Mouse (Mus musculus) midbrain, postnatal 0 days (tissue): ENCODE data around the gene Ppara. TPM values are rescaled to one million over a fixed set of nuclear protein-coding genes. Genes with fewer than 3 reads are reported as not detected.
A peak's percentile ranks its signal among the peaks of the same experiment; 100 is the strongest.

Experiments used
- ATAC-seq: fragments of 200-750 bp; cut with Nextera tagmentation; 2 replicates; pipeline ENCODE4 v1.8.0; 2017; ENCODE audit warnings: moderate number of reproducible peaks, mild to moderate bottlenecking, moderate TSS enrichment, moderate library complexity; ENCODE audit not compliant: low FRiP score
- DNase-seq: peaks from one replicate; pipeline ENCODE4 v3.0.0-alpha.2; 2015; ENCODE audit warnings: low spot score
- H3K27ac ChIP-seq: fragments of 300-500 bp; sonication (generic); 2 replicates; pipeline ENCODE4 v1.5.1; 2014; ENCODE audit warnings: low read depth, mild to moderate bottlenecking, low read length, mixed read lengths
- H3K27me3 ChIP-seq: fragments of 300-500 bp; sonication (generic); 2 replicates; pipeline ENCODE4 v1.6.1; 2014; ENCODE audit warnings: low read length, control low read depth, mixed read lengths; ENCODE audit not compliant: insufficient read depth
- H3K36me3 ChIP-seq: fragments of 300-500 bp; sonication (generic); 2 replicates; pipeline ENCODE4 v1.6.1; 2014; ENCODE audit warnings: low read length, control low read depth, mixed read lengths; ENCODE audit not compliant: insufficient read depth
- H3K4me1 ChIP-seq: fragments of 300-500 bp; sonication (generic); 2 replicates; pipeline ENCODE4 v1.6.1; 2014; ENCODE audit warnings: mild to moderate bottlenecking, control low read depth, antibody characterized with exemption, low read length, mixed read lengths; ENCODE audit not compliant: insufficient read depth
- H3K4me2 ChIP-seq: fragments of 300-500 bp; sonication (generic); 2 replicates; pipeline ENCODE4 v1.6.1; 2014; ENCODE audit warnings: low read depth, mild to moderate bottlenecking, low read length, mixed read lengths; ENCODE audit not compliant: poor library complexity, severe bottlenecking
- H3K4me3 ChIP-seq: fragments of 300-500 bp; sonication (generic); 2 replicates; pipeline ENCODE4 v1.5.1; 2014; ENCODE audit warnings: low read depth, mild to moderate bottlenecking, low read length, moderate library complexity
- H3K9ac ChIP-seq: fragments of 300-500 bp; sonication (generic); replicated peaks from 2 replicates; pipeline ENCODE4 v1.6.1; 2014; ENCODE audit warnings: mild to moderate bottlenecking, low read length, moderate library complexity, mixed read lengths; ENCODE audit not compliant: poor library complexity, severe bottlenecking
- H3K9me3 ChIP-seq: fragments of 300-500 bp; sonication (generic); 2 replicates; pipeline ENCODE4 v1.6.1; 2016; ENCODE audit warnings: low read length, control low read depth
- CTCF ChIP-seq: IDR thresholded peaks from 2 replicates; pipeline ENCODE4 v1.5.1; 2016; ENCODE audit warnings: antibody characterized with exemption, mild to moderate bottlenecking
- WGBS: fragments of 180-500 bp; shearing (Covaris S2); extraction: QIAGEN DNeasy Blood & Tissue Kit; methylation state at CpG from one replicate; pipeline ENCODE4 v1.1.7; 2014; 5-methylcytosine and 5-hydroxymethylcytosine counted together
- polyA plus RNA-seq: library from polyadenylated mRNA; unstranded; fragments of >200 nt; fragmentation: Nextera tagmentation; extraction: Ambion mirVana; gene quantifications from 2 replicates; pipeline ENCODE4 v1.2.1, GENCODE M21; 2015
- total RNA-seq: library from RNA; depleted of rRNA; stranded (reverse); fragments of >200 nt; gene quantifications from 2 replicates; pipeline ENCODE4 v1.2.3, GENCODE M21; 2014

Gene Ppara
- total and polyA plus RNA-seq, 2 experiments from 2014 or later = 0.86 to 1.6 TPM

- Histone ChIP-seq H3K9me3 (no peaks in the 10 kb centered on the region), H3K9ac (no peak overlapping the region), H3K36me3 (no peaks in the 10 kb centered on the region), H3K27me3 (peaks cover 53% of the 10 kb centered on the region), H3K27ac (no peak overlapping the region), H3K4me2 (no peak overlapping the region), H3K4me1 (0 out of 2 replicates have a peak, but pooled peaks cover 4% of the 10 kb centered on the region), H3K4me3 (no peak overlapping the region)
- WGBS = 75% methylated on average over 5 of the region's 5 CpGs
- no peak for ATAC-seq
- DNase-seq = no peak
- TF ChIP-seq CTCF = no peak
Measured at GRCm38 (mm10) chr15:85732604-85732968, 2.2 kb upstream of the Ppara start.

GRCm38 (mm10) chr15:85733686-85734085 is 1.1 kb upstream of the Ppara start:
- Histone ChIP-seq H3K9me3 (no peaks in the 10 kb centered on the region), H3K36me3 (no peaks in the 10 kb centered on the region), H3K27ac (no peak overlapping the region), H3K9ac (no peak overlapping the region), H3K4me2 (no peak overlapping the region), H3K4me3 (no peak overlapping the region), H3K4me1 (0 out of 2 replicates have a peak, but pooled peaks cover 4% of the 10 kb centered on the region), H3K27me3 (peaks cover 55% of the 10 kb centered on the region)
- 87% methylated on average over 2 of the region's 2 CpGs for WGBS
- no peak for TF ChIP-seq CTCF
- no peak for ATAC-seq
- DNase-seq = no peak

- no peak overlapping the region for H3K27ac ChIP-seq
- ATAC-seq (no peak), DNase-seq (no peak)
- H3K4me3 ChIP-seq = no peak overlapping the region
- no peaks in the 10 kb centered on the region for H3K36me3 ChIP-seq
- 0 out of 2 replicates have a peak, but pooled peaks cover 4% of the 10 kb centered on the region for H3K4me1 ChIP-seq
- no peak overlapping the region; the same call in 1 of the 2 replicates for H3K4me2 ChIP-seq
- WGBS = 37% methylated on average over 8 of the region's 8 CpGs
- H3K9ac ChIP-seq = no peak overlapping the region
- H3K27me3 ChIP-seq = peaks cover 55% of the 10 kb centered on the region
- H3K9me3 ChIP-seq = no peaks in the 10 kb centered on the region
- no peak for TF ChIP-seq CTCF
Measured at GRCm38 (mm10) chr15:85734148-85734547, 635 bp upstream of the Ppara start.

GRCm38 (mm10) chr15:85735063-85735835 is 466 bp downstream of the Ppara start:
- no peaks in the 10 kb centered on the region for H3K9me3 ChIP-seq
- H3K4me2 ChIP-seq = peak overlapping the region; percentile 63
- DNase-seq = peak; percentile 77
- H3K4me1 ChIP-seq = 0 out of 2 replicates have a peak, but pooled peaks cover 4% of the 10 kb centered on the region
- peak; percentile 90 for ATAC-seq
- under 1% methylated on average over 63 of the region's 78 CpGs for WGBS
- peak overlapping the region; percentile 13; the same call in 1 of the 2 replicates for H3K27ac ChIP-seq
- TF ChIP-seq CTCF = peak; percentile 14; the same call in 1 of the 2 replicates
- no peaks in the 10 kb centered on the region for H3K36me3 ChIP-seq
- peak overlapping the region; percentile 42 for H3K4me3 ChIP-seq
- H3K27me3 ChIP-seq = peaks cover 55% of the 10 kb centered on the region
- peak overlapping the region; percentile 37; the same call in 1 of the 2 replicates for H3K9ac ChIP-seq

GRCm38 (mm10) chr15:85735836-85736190 is 1.0 kb downstream of the Ppara start:
- 2% methylated on average over 19 of the region's 25 CpGs for WGBS
- Histone ChIP-seq H3K9ac (0 out of 2 replicates have a peak overlapping the region, but pooled peaks have one; percentile 37), H3K27ac (no peak overlapping the region), H3K27me3 (peaks cover 55% of the 10 kb centered on the region), H3K36me3 (no peaks in the 10 kb centered on the region), H3K4me1 (0 out of 2 replicates have a peak, but pooled peaks cover 4% of the 10 kb centered on the region), H3K9me3 (no peaks in the 10 kb centered on the region), H3K4me2 (peak overlapping the region; percentile 63), H3K4me3 (peak overlapping the region; percentile 42)
- ATAC-seq (no peak; the same call in 1 of the 2 replicates), DNase-seq (no peak)
- TF ChIP-seq CTCF = no peak

GRCm38 (mm10) chr15:85736506-85736905 is 1.7 kb downstream of the Ppara start:
- TF ChIP-seq CTCF = no peak
- Histone ChIP-seq H3K27me3 (peaks cover 55% of the 10 kb centered on the region), H3K4me1 (0 out of 2 replicates have a peak, but pooled peaks cover 4% of the 10 kb centered on the region), H3K4me2 (no peak overlapping the region), H3K27ac (no peak overlapping the region), H3K36me3 (no peaks in the 10 kb centered on the region), H3K9me3 (no peaks in the 10 kb centered on the region), H3K4me3 (no peak overlapping the region), H3K9ac (no peak overlapping the region)
- no peak for DNase-seq
- no peak for ATAC-seq
- 54% methylated on average over 10 of the region's 10 CpGs for WGBS
